Mouse (Mus musculus) CH12.LX (cell line): Measurements from ENCODE around the gene Ptbp3. TPM values are rescaled to one million over a fixed set of nuclear protein-coding genes. Genes with fewer than 3 reads are reported as not detected.

Experiments
- DNase-seq: peaks from one replicate; pipeline ENCODE4 v3.0.0-alpha.2; 2013; ENCODE audit errors: extremely low read depth
- H3K27ac ChIP-seq: 2 replicates; pipeline ENCODE4 v1.5.1; 2012; ENCODE audit warnings: low read depth, mild to moderate bottlenecking, control low read depth, moderate library complexity; ENCODE audit not compliant: insufficient read depth
- H3K27me3 ChIP-seq: replicated peaks from 2 replicates; pipeline ENCODE3; 2012; ENCODE audit warnings: inconsistent platforms
- H3K36me3 ChIP-seq, 2 experiments: replicated peaks in 1 of 2; 2 replicates each; pipeline versions ENCODE3 to v1.6.1; 2012; ENCODE audit warnings: inconsistent platforms in 1 of 2, low read length in 1 of 2, mild to moderate bottlenecking in 1 of 2, mixed read lengths in 1 of 2, moderate library complexity in 1 of 2; ENCODE audit not compliant: control insufficient read depth in 1 of 2, insufficient read depth in 1 of 2
- H3K4me1 ChIP-seq, 2 experiments: 2 replicates each; pipeline ENCODE4 v1.6.1; 2012; ENCODE audit warnings: inconsistent platforms in 1 of 2, moderate library complexity in 1 of 2; ENCODE audit not compliant: insufficient read depth in 2 of 2, control insufficient read depth in 1 of 2
- H3K4me2 ChIP-seq: 2 replicates; pipeline ENCODE4 v1.6.1; 2012; ENCODE audit warnings: low read depth, mild to moderate bottlenecking, control low read depth; ENCODE audit not compliant: poor library complexity, insufficient read depth, severe bottlenecking
- H3K4me3 ChIP-seq, 3 experiments: fragments of 150-350 bp in 1 of 3; sonication (generic) in 1 of 3; replicated peaks in 1 of 3; 2 replicates each; pipeline versions ENCODE3 to v1.5.1; 2011 to 2012; ENCODE audit warnings: low read depth in 2 of 3, low read length in 2 of 3, mild to moderate bottlenecking in 2 of 3, moderate library complexity in 2 of 3, control low read depth in 1 of 3, improper control_type of control experiment in 1 of 3, inconsistent platforms in 1 of 3, mixed read lengths in 1 of 3; ENCODE audit not compliant: poor library complexity in 1 of 3
- H3K79me2 ChIP-seq: replicated peaks from 2 replicates; pipeline ENCODE4 v1.6.1; 2012; ENCODE audit warnings: mild to moderate bottlenecking, moderate library complexity; ENCODE audit not compliant: control insufficient read depth, poor library complexity, insufficient read depth, severe bottlenecking; ENCODE audit errors: extremely low read depth
- H3K9ac ChIP-seq: 2 replicates; pipeline ENCODE4 v1.6.1; 2012; ENCODE audit warnings: low read depth, mild to moderate bottlenecking, control low read depth, moderate library complexity; ENCODE audit not compliant: insufficient read depth
- H3K9me3 ChIP-seq: replicated peaks from 2 replicates; pipeline ENCODE3; 2012; ENCODE audit warnings: low read length, inconsistent platforms, mixed read lengths
- BHLHE40 ChIP-seq: IDR thresholded peaks from 2 replicates; pipeline ENCODE4 v1.6.1; 2011; ENCODE audit warnings: mild to moderate bottlenecking, low read depth, low read length, improper control_type of control experiment
- CHD1 ChIP-seq: IDR thresholded peaks from 2 replicates; pipeline ENCODE4 v1.6.1; 2012; ENCODE audit warnings: low read depth, low read length, improper control_type of control experiment, inconsistent platforms
- CHD2 ChIP-seq: IDR thresholded peaks from 2 replicates; pipeline ENCODE4 v1.6.1; 2011; ENCODE audit warnings: low read length, improper control_type of control experiment
- CTCF ChIP-seq, 2 experiments: IDR thresholded peaks in 1 of 2; conservative IDR thresholded peaks in 1 of 2; 2 replicates each; pipeline ENCODE4 v1.5.1; 2011 to 2012; ENCODE audit warnings: low read depth in 2 of 2, low read length in 2 of 2, improper control_type of control experiment in 1 of 2, inconsistent platforms in 1 of 2, mild to moderate bottlenecking in 1 of 2, moderate library complexity in 1 of 2
- E2F4 ChIP-seq: IDR thresholded peaks from 2 replicates; pipeline ENCODE4 v1.6.1; 2011; ENCODE audit warnings: low read depth, low read length, improper control_type of control experiment; ENCODE audit not compliant: insufficient replicate concordance
- ELF1 ChIP-seq: IDR thresholded peaks from 2 replicates; pipeline ENCODE4 v1.6.1; 2014; ENCODE audit warnings: low read depth, mild to moderate bottlenecking, inconsistent platforms, low read length, improper control_type of control experiment
- EP300 ChIP-seq: IDR thresholded peaks from 2 replicates; pipeline ENCODE4 v1.6.1; 2011; ENCODE audit warnings: low read length, improper control_type of control experiment
- GABPA ChIP-seq: IDR thresholded peaks from 2 replicates; pipeline ENCODE4 v1.6.1; 2012; ENCODE audit warnings: low read depth, low read length, improper control_type of control experiment, inconsistent platforms; ENCODE audit not compliant: insufficient replicate concordance
- JUN ChIP-seq: IDR thresholded peaks from 2 replicates; pipeline ENCODE4 v1.6.1; 2011; ENCODE audit warnings: low read depth, mild to moderate bottlenecking, low read length, improper control_type of control experiment, moderate library complexity; ENCODE audit not compliant: insufficient read depth
- JUND ChIP-seq: conservative IDR thresholded peaks from 2 replicates; pipeline ENCODE4 v1.6.1; 2011; ENCODE audit warnings: low read depth, low read length, improper control_type of control experiment
- KAT2A ChIP-seq: IDR thresholded peaks from 2 replicates; pipeline ENCODE4 v1.6.1; 2012; ENCODE audit warnings: low read length, improper control_type of control experiment, inconsistent platforms; ENCODE audit not compliant: insufficient replicate concordance
- MAZ ChIP-seq: IDR thresholded peaks from 2 replicates; pipeline ENCODE4 v1.6.1; 2012; ENCODE audit warnings: low read depth, mild to moderate bottlenecking, inconsistent platforms, low read length, improper control_type of control experiment, moderate library complexity
- MEF2A ChIP-seq: IDR thresholded peaks from 2 replicates; pipeline ENCODE4 v1.6.1; 2014; ENCODE audit warnings: low read depth, mild to moderate bottlenecking, inconsistent platforms, low read length, improper control_type of control experiment, borderline replicate concordance
- MXI1 ChIP-seq: IDR thresholded peaks from 2 replicates; pipeline ENCODE4 v1.6.1; 2011; ENCODE audit warnings: mild to moderate bottlenecking, low read depth, low read length, improper control_type of control experiment
- MYC ChIP-seq: IDR thresholded peaks from 2 replicates; pipeline ENCODE4 v1.6.1; 2011; ENCODE audit warnings: low read depth, mild to moderate bottlenecking, improper control_type of control experiment, low read length
- NELFE ChIP-seq: IDR thresholded peaks from 2 replicates; pipeline ENCODE4 v1.6.1; 2011; ENCODE audit warnings: low read depth, low read length, improper control_type of control experiment
- NRF1 ChIP-seq: IDR thresholded peaks from 2 replicates; pipeline ENCODE4 v1.6.1; 2014; ENCODE audit warnings: low read depth, mild to moderate bottlenecking, inconsistent platforms, low read length, improper control_type of control experiment, moderate library complexity
- POLR2A ChIP-seq: IDR thresholded peaks from 2 replicates; pipeline ENCODE4 v1.6.1; 2011; ENCODE audit warnings: low read depth, mild to moderate bottlenecking, improper control_type of control experiment, low read length
- POLR2AphosphoS2 ChIP-seq: IDR thresholded peaks from 2 replicates; pipeline ENCODE4 v1.6.1; 2011; ENCODE audit warnings: low read depth, low read length, improper control_type of control experiment
- RCOR1 ChIP-seq: conservative IDR thresholded peaks from 2 replicates; pipeline ENCODE4 v1.6.1; 2012; ENCODE audit warnings: low read depth, mild to moderate bottlenecking, inconsistent platforms, low read length, improper control_type of control experiment
- SIN3A ChIP-seq: IDR thresholded peaks from 2 replicates; pipeline ENCODE4 v1.6.1; 2012; ENCODE audit warnings: low read length, improper control_type of control experiment, inconsistent platforms
- SMC3 ChIP-seq: IDR thresholded peaks from 2 replicates; pipeline ENCODE4 v1.6.1; 2011; ENCODE audit warnings: low read depth, low read length, improper control_type of control experiment
- TBP ChIP-seq: conservative IDR thresholded peaks from 2 replicates; pipeline ENCODE4 v1.6.1; 2011; ENCODE audit warnings: low read depth, low read length, improper control_type of control experiment
- TCF12 ChIP-seq: IDR thresholded peaks from 2 replicates; pipeline ENCODE4 v1.6.1; 2014; ENCODE audit warnings: low read depth, mild to moderate bottlenecking, inconsistent platforms, low read length, improper control_type of control experiment
- UBTF ChIP-seq: IDR thresholded peaks from 2 replicates; pipeline ENCODE4 v1.6.1; 2012; ENCODE audit warnings: low read depth, mild to moderate bottlenecking, inconsistent platforms, low read length, improper control_type of control experiment, moderate library complexity
- USF1 ChIP-seq: IDR thresholded peaks from 2 replicates; pipeline ENCODE4 v1.6.1; 2014; ENCODE audit warnings: low read depth, mild to moderate bottlenecking, inconsistent platforms, low read length, improper control_type of control experiment
- USF2 ChIP-seq: conservative IDR thresholded peaks from 2 replicates; pipeline ENCODE4 v1.6.1; 2011; ENCODE audit warnings: low read depth, low read length, improper control_type of control experiment
- ZC3H11A ChIP-seq: IDR thresholded peaks from 2 replicates; pipeline ENCODE4 v1.6.1; 2012; ENCODE audit warnings: low read depth, mild to moderate bottlenecking, inconsistent platforms, low read length, improper control_type of control experiment
- ZKSCAN1 ChIP-seq: IDR thresholded peaks from 2 replicates; pipeline ENCODE4 v1.6.1; 2012; ENCODE audit warnings: low read depth, inconsistent platforms, low read length, improper control_type of control experiment, borderline replicate concordance
- dilution Hi-C: fragments of 300-500 bp; cut with MboI; formaldehyde crosslinking; loops from 2 replicates; pipeline ENCODE4 v1.14.3; 2020; ENCODE audit warnings: low sequenced_read_pairs; ENCODE audit not compliant: extremely low pct_unique_long_range_greater_than_20kb, extremely low pct_ligation_motif_present
- in situ Hi-C: fragments of 300-500 bp; cut with MboI; formaldehyde crosslinking; loops from 3 replicates; pipeline ENCODE4 v1.14.3; 2019; ENCODE audit warnings: low sequenced_read_pairs, low pct_ligation_motif_present, low pct_unique_long_range_greater_than_20kb, mixed read lengths
- polyA plus RNA-seq: library from polyadenylated mRNA; unstranded; fragments of >175 nt; gene quantifications from 2 replicates; pipeline ENCODE4 v1.2.1, GENCODE M21; 2012; ENCODE audit warnings: low read depth; ENCODE audit not compliant: insufficient read length
- total RNA-seq, 2 experiments: library from RNA; depleted of rRNA; stranded (reverse); fragments of 300-350 nt in 1 of 2; fragments of >200 nt in 1 of 2; gene quantifications; 2 replicates each; pipeline ENCODE4 v1.2.3; 2012 to 2014

Ptbp3 gene
- total and polyA plus RNA-seq, 3 experiments, result 45.2 to 81.4 (median 48.1) TPM

- dilution Hi-C loops, result no loop called here
- in situ Hi-C loops, result no loop called here
- no peak for DNase-seq
- H3K9me3 ChIP-seq, result no peaks in the 10 kb centered on the region
- H3K36me3 ChIP-seq, result no peaks in the 10 kb centered on the region
- no peaks in the 10 kb centered on the region for H3K79me2 ChIP-seq
- no peak overlapping the region for H3K4me3 ChIP-seq
- TF ChIP-seq TCF12 (no peak), E2F4 (no peak), ELF1 (no peak), SIN3A (no peak), MAZ (no peak), CHD1 (no peak), JUN (no peak), GABPA (no peak), NELFE (no peak), POLR2A (no peak), MXI1 (no peak), SMC3 (no peak), NRF1 (no peak), KAT2A (no peak), BHLHE40 (no peak), TBP (no peak), ZC3H11A (no peak), USF1 (no peak)
- no peak overlapping the region for H3K9ac ChIP-seq
- no peak overlapping the region for H3K27ac ChIP-seq
- peaks cover 2 to 9% of the 10 kb centered on the region in 2 experiments; a peak in 2 of 4 replicates for H3K4me1 ChIP-seq
- no peak overlapping the region for H3K4me2 ChIP-seq
- no peaks in the 10 kb centered on the region for H3K27me3 ChIP-seq
Measured at GRCm38 (mm10) chr4:59461116-59461727, 87.9 kb downstream of the Ptbp3 start.

- no peaks in the 10 kb centered on the region for H3K36me3 ChIP-seq
- dilution Hi-C loops, result no loop called here
Measured at GRCm38 (mm10) chr4:59459216-59459955, 89.8 kb downstream of the Ptbp3 start.

More at GRCm38 (mm10) chr4:59459216-59459955, 89.8 kb downstream of the Ptbp3 start:
- Histone ChIP-seq H3K4me2 (no peak overlapping the region), H3K9ac (no peak overlapping the region), H3K79me2 (no peaks in the 10 kb centered on the region), H3K27ac (no peak overlapping the region), H3K9me3 (no peaks in the 10 kb centered on the region), H3K4me1 (peaks cover 2% of the 10 kb centered on the region in 2 experiments; a peak in 1 of 4 replicates), H3K27me3 (no peaks in the 10 kb centered on the region), H3K4me3 (no peak overlapping the region)
- TF ChIP-seq JUND, result no peak
- TF ChIP-seq POLR2A, result no peak
- TF ChIP-seq NELFE, result no peak
- TF ChIP-seq USF2, result no peak
- TF ChIP-seq POLR2AphosphoS2, result no peak
- TF ChIP-seq CTCF (conservative IDR thresholded peaks at IDR 0.05 in 1 of 2, IDR thresholded peaks at IDR 0.05 in 1 of 2; ENCODE audit: low read depth in 2 of 2, low read length in 2 of 2), result no peak
- TF ChIP-seq E2F4, result no peak
- TF ChIP-seq MYC, result no peak
- no peak for TF ChIP-seq JUN
- no peak for TF ChIP-seq CHD2
- no peak for TF ChIP-seq UBTF
- no peak for TF ChIP-seq TBP
- no peak for TF ChIP-seq SIN3A
- no peak for TF ChIP-seq BHLHE40
- TF ChIP-seq EP300, result no peak
- TF ChIP-seq KAT2A, result no peak
- TF ChIP-seq NRF1, result no peak
- TF ChIP-seq RCOR1, result no peak
- no peak for TF ChIP-seq ZKSCAN1
- TF ChIP-seq MEF2A, result no peak
- in situ Hi-C loops, result no loop called here
- no peak for DNase-seq
